15 mouse cellular contexts compared by ENCODE assay signal in the genomic region with DNA sequence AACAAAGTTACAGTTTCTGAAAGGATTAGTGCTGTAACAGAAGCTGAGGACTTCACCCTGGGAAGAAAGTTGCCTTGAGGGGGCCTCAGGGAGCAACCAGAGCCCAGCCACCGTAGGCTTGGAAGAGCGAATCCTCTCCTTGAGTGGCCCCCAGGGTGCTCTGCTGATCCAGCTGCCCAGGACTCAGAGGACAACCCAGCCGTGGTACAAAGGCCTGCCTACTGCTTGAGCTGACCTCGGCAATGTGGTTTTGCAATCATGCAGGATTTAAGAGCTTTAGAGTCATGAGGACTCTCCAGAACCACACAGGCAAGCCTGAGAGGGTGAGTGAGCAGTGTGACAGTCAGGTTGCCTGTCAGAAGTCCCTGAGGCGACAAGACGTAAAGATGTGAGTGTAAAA. TPM values are rescaled to one million over a fixed set of nuclear protein-coding genes. Genes with fewer than 3 reads are reported as not detected.
DNase-seq lines count a peak whose midpoint lies in the region; ATAC-seq lines count a peak whose summit lies in the region.
"Had no signal": no experiment of that assay in that cellular context is flagged by ENCODE, and none has a peak within 500 bp of the region (broad histone marks: within the 10 kb centered on the region; RNA-seq: fewer than 3 reads in every experiment).

No protein-coding gene starts in this region.

- no peaks in the 10 kb centered on the region for H3K27me3 ChIP-seq in hindbrain, embryonic 13.5 days
- H3K27me3 ChIP-seq in hindbrain, embryonic 16.5 days (replicated peaks; ENCODE audit: control insufficient read depth, insufficient read depth, low read length) = no peaks in the 10 kb centered on the region
- no peaks in the 10 kb centered on the region for H3K27me3 ChIP-seq in lung, embryonic 16.5 days (ENCODE audit: control insufficient read depth, insufficient read depth, low read depth, low read length)
- no peaks in the 10 kb centered on the region for H3K27me3 ChIP-seq in hindbrain, embryonic 11.5 days (ENCODE audit: control insufficient read depth, insufficient read depth, low read length)
- H3K27me3 ChIP-seq: liver, embryonic 13.5 days; neural tube, embryonic 12.5 days had no signal

- no peak overlapping the region for H3K9ac ChIP-seq in hindbrain, embryonic 13.5 days
- no peak overlapping the region for H3K9ac ChIP-seq in hindbrain, embryonic 16.5 days (ENCODE audit: low read depth, low read length)
- no peak overlapping the region for H3K9ac ChIP-seq in lung, embryonic 16.5 days (ENCODE audit: low read length)
- H3K9ac ChIP-seq in hindbrain, embryonic 11.5 days (ENCODE audit: low read depth, low read length) = no peak overlapping the region
- H3K9ac ChIP-seq: hindbrain, embryonic 14.5 days; liver, embryonic 13.5 days; neural tube, embryonic 12.5 days had no signal

- H3K27ac ChIP-seq in hindbrain, embryonic 13.5 days = peak overlapping the region; percentile 13; the same call in 1 of the 2 replicates
- H3K27ac ChIP-seq in hindbrain, embryonic 16.5 days (ENCODE audit: low read depth, low read length) = no peak overlapping the region
- peak overlapping the region; percentile 30; the same call in 1 of the 2 replicates for H3K27ac ChIP-seq in lung, embryonic 16.5 days (ENCODE audit: low read length)
- H3K27ac ChIP-seq in hindbrain, embryonic 11.5 days (ENCODE audit: low read depth, low read length) = no peak overlapping the region
- H3K27ac ChIP-seq: hindbrain, embryonic 14.5 days; liver, embryonic 13.5 days; neural tube, embryonic 12.5 days had no signal

- ATAC-seq in hindbrain, embryonic 13.5 days (ENCODE audit: low FRiP score) = no peak
- no peak for ATAC-seq in hindbrain, embryonic 16.5 days
- peak; percentile 67 for ATAC-seq in lung, embryonic 16.5 days (ENCODE audit: low read depth)
- no peak for ATAC-seq in hindbrain, embryonic 11.5 days (ENCODE audit: low FRiP score)
- ATAC-seq: intestine, embryonic 16.5 days had no signal

- peaks cover 5% of the 10 kb centered on the region for H3K4me1 ChIP-seq in hindbrain, embryonic 13.5 days (replicated peaks)
- peaks cover 2% of the 10 kb centered on the region for H3K4me1 ChIP-seq in hindbrain, embryonic 16.5 days (ENCODE audit: control insufficient read depth, insufficient read depth, low read depth, low read length)
- H3K4me1 ChIP-seq in lung, embryonic 16.5 days (replicated peaks; ENCODE audit: control insufficient read depth, insufficient read depth, low read length) = no peaks in the 10 kb centered on the region
- no peaks in the 10 kb centered on the region for H3K4me1 ChIP-seq in hindbrain, embryonic 11.5 days (replicated peaks; ENCODE audit: control insufficient read depth, insufficient read depth, low read length)
- H3K4me1 ChIP-seq: neural tube, embryonic 12.5 days had no signal

- DNase-seq in adrenal gland, postnatal 25 days = peak; percentile 20
- DNase-seq in yolk sac, embryonic 10.5 days (ENCODE audit: low spot score) = peak; percentile 28
- DNase-seq in urinary bladder, postnatal 25 days (ENCODE audit: low spot score) = no peak
- DNase-seq in hindbrain, embryonic 11.5 days (ENCODE audit: low spot score) = no peak
- DNase-seq: cerebellum, adult 9-11 months; gastrocnemius, postnatal 14 days; liver, embryonic 13.5 days; spleen, adult 18-20 months; thymus, adult 18-20 months had no signal

- no peak overlapping the region for H3K4me2 ChIP-seq in hindbrain, embryonic 13.5 days
- H3K4me2 ChIP-seq in hindbrain, embryonic 16.5 days (ENCODE audit: low read length) = no peak overlapping the region
- no peak overlapping the region for H3K4me2 ChIP-seq in lung, embryonic 16.5 days (ENCODE audit: low read depth, low read length)
- H3K4me2 ChIP-seq in hindbrain, embryonic 11.5 days (replicated peaks; ENCODE audit: low read depth, low read length) = no peak overlapping the region
- H3K4me2 ChIP-seq: hindbrain, embryonic 14.5 days; liver, embryonic 13.5 days; neural tube, embryonic 12.5 days had no signal

- H3K36me3 ChIP-seq in hindbrain, embryonic 13.5 days = no peaks in the 10 kb centered on the region
- no peaks in the 10 kb centered on the region for H3K36me3 ChIP-seq in hindbrain, embryonic 16.5 days (ENCODE audit: control insufficient read depth, insufficient read depth, low read length)
- no peaks in the 10 kb centered on the region for H3K36me3 ChIP-seq in lung, embryonic 16.5 days (ENCODE audit: control insufficient read depth, insufficient read depth, low read length)
- H3K36me3 ChIP-seq in hindbrain, embryonic 11.5 days (ENCODE audit: control insufficient read depth, insufficient read depth, low read length) = no peaks in the 10 kb centered on the region
- H3K36me3 ChIP-seq: liver, embryonic 13.5 days; neural tube, embryonic 12.5 days had no signal

- no peaks in the 10 kb centered on the region for H3K9me3 ChIP-seq in hindbrain, embryonic 13.5 days
- H3K9me3 ChIP-seq in hindbrain, embryonic 16.5 days (ENCODE audit: control insufficient read depth, low read length) = no peaks in the 10 kb centered on the region
- H3K9me3 ChIP-seq in lung, embryonic 16.5 days (ENCODE audit: control insufficient read depth, low read length) = no peaks in the 10 kb centered on the region
- H3K9me3 ChIP-seq in hindbrain, embryonic 11.5 days (ENCODE audit: control insufficient read depth, low read length) = no peaks in the 10 kb centered on the region
- H3K9me3 ChIP-seq: liver, embryonic 13.5 days; neural tube, embryonic 12.5 days had no signal

- no peak overlapping the region for H3K4me3 ChIP-seq in hindbrain, embryonic 13.5 days
- H3K4me3 ChIP-seq in hindbrain, embryonic 16.5 days (ENCODE audit: low read length) = no peak overlapping the region
- H3K4me3 ChIP-seq in lung, embryonic 16.5 days (ENCODE audit: low read length) = no peak overlapping the region
- H3K4me3 ChIP-seq in hindbrain, embryonic 11.5 days (ENCODE audit: low read depth, low read length) = no peak overlapping the region
- H3K4me3 ChIP-seq: liver, embryonic 13.5 days; neural tube, embryonic 12.5 days had no signal

- WGBS in hindbrain, embryonic 13.5 days = 80% methylated on average over 6 of the region's 6 CpGs
- 75% methylated on average over 6 of the region's 6 CpGs for WGBS in hindbrain, embryonic 16.5 days
- 62% methylated on average over 6 of the region's 6 CpGs for WGBS in lung, embryonic 16.5 days
- WGBS in hindbrain, embryonic 11.5 days = 75% methylated on average over 6 of the region's 6 CpGs

RNA-seq across cellular contexts. Expression of a gene that starts 28.4 kb away (rescaled TPM):
- 153 and 158 TPM in 2 replicates for polyA plus RNA-seq in hindbrain, embryonic 13.5 days (2015; fragmentation: Nextera tagmentation; extraction: Ambion mirVana)
- 132 and 134 TPM in 2 replicates for polyA plus RNA-seq in hindbrain, embryonic 16.5 days (2015; fragmentation: Nextera tagmentation; extraction: Ambion mirVana)
- 34.4 and 39.9 TPM in 2 replicates for total RNA-seq in adrenal gland, postnatal 25 days (2021)
- polyA plus RNA-seq in lung, embryonic 16.5 days (2015; fragmentation: Nextera tagmentation; extraction: Ambion mirVana) = 46.3 and 47.4 TPM in 2 replicates
- 95.6 and 103 TPM in 2 replicates for polyA plus RNA-seq in hindbrain, embryonic 11.5 days (2014; fragmentation: Nextera tagmentation; extraction: Ambion mirVana)

RNA-seq across cellular contexts. Expression of a gene that starts 41.5 kb away (rescaled TPM):
- polyA plus RNA-seq in hindbrain, embryonic 13.5 days (2015; fragmentation: Nextera tagmentation; extraction: Ambion mirVana) = 33.9 and 36.4 TPM in 2 replicates
- polyA plus RNA-seq in hindbrain, embryonic 16.5 days (2015; fragmentation: Nextera tagmentation; extraction: Ambion mirVana) = 24.0 and 31.0 TPM in 2 replicates
- total RNA-seq in adrenal gland, postnatal 25 days (2021) = 98.2 and 127 TPM in 2 replicates
- 16.1 and 17.1 TPM in 2 replicates for polyA plus RNA-seq in lung, embryonic 16.5 days (2015; fragmentation: Nextera tagmentation; extraction: Ambion mirVana)
- 38.8 and 42.1 TPM in 2 replicates for polyA plus RNA-seq in hindbrain, embryonic 11.5 days (2014; fragmentation: Nextera tagmentation; extraction: Ambion mirVana)

Comparison
In these comparisons a context has a peak if more than half of its experiments do, and no peak if none do; other contexts are left out.
1. H3K27ac ChIP-seq: peak in hindbrain, embryonic 13.5 days (single experiment) and lung, embryonic 16.5 days (single experiment); none in hindbrain, embryonic 16.5 days (single experiment) and hindbrain, embryonic 11.5 days (single experiment).
2. DNase-seq: peak in adrenal gland, postnatal 25 days (single experiment) and yolk sac, embryonic 10.5 days (single experiment); none in urinary bladder, postnatal 25 days (single experiment) and hindbrain, embryonic 11.5 days (single experiment).